Comparison of ENCODE assay signal across 22 mouse cellular contexts in the genomic region with DNA sequence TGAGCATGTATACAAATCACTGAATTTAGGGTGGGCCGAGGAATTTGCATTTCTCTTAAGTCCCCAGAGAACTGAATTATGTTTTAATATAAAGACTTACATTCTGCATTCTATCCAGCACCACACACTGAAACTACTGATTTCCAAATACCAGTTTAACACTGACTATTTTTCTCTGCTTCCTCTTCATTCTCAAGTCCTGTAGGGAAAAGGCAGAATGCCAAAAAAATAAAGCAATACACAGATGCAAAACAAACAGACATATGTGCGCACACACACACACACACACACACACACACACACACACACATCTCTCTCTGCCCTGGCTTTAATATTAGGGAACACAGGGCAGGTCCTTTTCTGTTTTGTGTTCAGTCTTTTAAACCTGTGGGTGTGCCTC.
A peak's percentile ranks its signal among the peaks of the same experiment; 100 is the strongest.
DNase-seq lines count a peak whose midpoint lies in the region; ATAC-seq lines count a peak whose summit lies in the region.
"Had no signal": no experiment of that assay in that cellular context is flagged by ENCODE, and none has a peak within 500 bp of the region (broad histone marks: within the 10 kb centered on the region; RNA-seq: fewer than 3 reads in every experiment).

No protein-coding gene starts in this region.

- H3K4me2 ChIP-seq in forebrain, embryonic 14.5 days (ENCODE audit: low read length), result no peak overlapping the region
- no peak overlapping the region for H3K4me2 ChIP-seq in forebrain, embryonic 15.5 days (replicated peaks)
- H3K4me2 ChIP-seq in heart, embryonic 15.5 days, result no peak overlapping the region
- no peak overlapping the region for H3K4me2 ChIP-seq in lung, embryonic 16.5 days (ENCODE audit: low read depth, low read length)
- H3K4me2 ChIP-seq: hindbrain, embryonic 12.5 days; limb, embryonic 12.5 days; liver, embryonic 12.5 days; neural tube, embryonic 12.5 days had no signal

- no peaks in the 10 kb centered on the region for H3K9me3 ChIP-seq in forebrain, embryonic 14.5 days (replicated peaks; ENCODE audit: control insufficient read depth, low read length)
- no peaks in the 10 kb centered on the region for H3K9me3 ChIP-seq in forebrain, embryonic 15.5 days
- H3K9me3 ChIP-seq in heart, embryonic 15.5 days (replicated peaks), result no peaks in the 10 kb centered on the region
- no peaks in the 10 kb centered on the region for H3K9me3 ChIP-seq in lung, embryonic 16.5 days (ENCODE audit: control insufficient read depth, low read length)
- H3K9me3 ChIP-seq: hindbrain, embryonic 12.5 days; limb, embryonic 12.5 days; liver, embryonic 12.5 days; neural tube, embryonic 12.5 days had no signal

- no peak overlapping the region for H3K9ac ChIP-seq in forebrain, embryonic 14.5 days (ENCODE audit: low read length)
- no peak overlapping the region for H3K9ac ChIP-seq in forebrain, embryonic 15.5 days (replicated peaks)
- H3K9ac ChIP-seq in heart, embryonic 15.5 days, result no peak overlapping the region
- H3K9ac ChIP-seq in lung, embryonic 16.5 days (ENCODE audit: low read length), result no peak overlapping the region
- H3K9ac ChIP-seq: hindbrain, embryonic 12.5 days; limb, embryonic 12.5 days; liver, embryonic 12.5 days; neural tube, embryonic 12.5 days had no signal

- ATAC-seq in forebrain, embryonic 14.5 days, result no peak
- no peak for ATAC-seq in forebrain, embryonic 15.5 days (replicated peaks)
- 0 out of 2 replicates have a peak, but pooled peaks have one; percentile 43 for ATAC-seq in heart, embryonic 15.5 days (replicated peaks; ENCODE audit: insufficient number of reproducible peaks, insufficient read depth, low FRiP score, low read depth)
- ATAC-seq in lung, embryonic 16.5 days (ENCODE audit: low read depth), result peak; percentile 34; the same call in 1 of the 2 replicates
- ATAC-seq: CD4-positive, CD25-positive, alpha-beta regulatory T cell, adult 4 months; intestine, postnatal 0 days had no signal

- no peaks in the 10 kb centered on the region for H3K4me1 ChIP-seq in forebrain, embryonic 14.5 days (ENCODE audit: control insufficient read depth, insufficient read depth, low read length)
- H3K4me1 ChIP-seq in forebrain, embryonic 15.5 days, result no peaks in the 10 kb centered on the region
- peaks cover 14% of the 10 kb centered on the region for H3K4me1 ChIP-seq in heart, embryonic 15.5 days (replicated peaks)
- H3K4me1 ChIP-seq in lung, embryonic 16.5 days (replicated peaks; ENCODE audit: control insufficient read depth, insufficient read depth, low read length), result peaks cover 21% of the 10 kb centered on the region
- H3K4me1 ChIP-seq: hindbrain, embryonic 12.5 days; limb, embryonic 12.5 days; neural tube, embryonic 12.5 days had no signal

- H3K27me3 ChIP-seq in forebrain, embryonic 14.5 days (replicated peaks; ENCODE audit: control insufficient read depth, insufficient read depth, low read length), result no peaks in the 10 kb centered on the region
- H3K27me3 ChIP-seq in forebrain, embryonic 15.5 days, result no peaks in the 10 kb centered on the region
- no peaks in the 10 kb centered on the region for H3K27me3 ChIP-seq in heart, embryonic 15.5 days
- no peaks in the 10 kb centered on the region for H3K27me3 ChIP-seq in lung, embryonic 16.5 days (ENCODE audit: control insufficient read depth, insufficient read depth, low read depth, low read length)
- H3K27me3 ChIP-seq: hindbrain, embryonic 12.5 days; limb, embryonic 12.5 days; liver, embryonic 12.5 days; neural tube, embryonic 12.5 days had no signal

- no peak overlapping the region for H3K4me3 ChIP-seq in forebrain, embryonic 14.5 days (ENCODE audit: low read depth, low read length)
- no peak overlapping the region for H3K4me3 ChIP-seq in forebrain, embryonic 15.5 days
- no peak overlapping the region for H3K4me3 ChIP-seq in heart, embryonic 15.5 days
- no peak overlapping the region for H3K4me3 ChIP-seq in lung, embryonic 16.5 days (ENCODE audit: low read length)
- H3K4me3 ChIP-seq: hindbrain, embryonic 12.5 days; limb, embryonic 12.5 days; liver, embryonic 12.5 days; neural tube, embryonic 12.5 days had no signal

- H3K36me3 ChIP-seq in forebrain, embryonic 14.5 days (ENCODE audit: control insufficient read depth, insufficient read depth, low read length), result no peaks in the 10 kb centered on the region
- no peaks in the 10 kb centered on the region for H3K36me3 ChIP-seq in forebrain, embryonic 15.5 days
- H3K36me3 ChIP-seq in heart, embryonic 15.5 days, result no peaks in the 10 kb centered on the region
- H3K36me3 ChIP-seq in lung, embryonic 16.5 days (ENCODE audit: control insufficient read depth, insufficient read depth, low read length), result no peaks in the 10 kb centered on the region
- H3K36me3 ChIP-seq: hindbrain, embryonic 12.5 days; limb, embryonic 12.5 days; liver, embryonic 12.5 days; neural tube, embryonic 12.5 days had no signal

- 88% methylated on average over 2 of the region's 2 CpGs for WGBS in forebrain, embryonic 14.5 days
- WGBS in forebrain, embryonic 15.5 days, result 92% methylated on average over 2 of the region's 2 CpGs
- WGBS in heart, embryonic 15.5 days, result 64% methylated on average over 2 of the region's 2 CpGs
- WGBS in lung, embryonic 16.5 days, result 44% methylated on average over 2 of the region's 2 CpGs

- intact Hi-C loops in heart, postnatal 36 days (cut with DNase I), result no loop called here
- intact Hi-C loops in left cerebral cortex, postnatal 25 days (cut with DNase I), result no loop called here

- DNase-seq in forebrain, embryonic 14.5 days (ENCODE audit: low spot score), result peak; percentile 3
- DNase-seq in heart, postnatal 36 days, result no peak
- DNase-seq in lung, postnatal 14 days, result no peak
- DNase-seq in left cerebral cortex, postnatal 25 days (ENCODE audit: low spot score in 2 of 2), result no peak
- DNase-seq: adrenal gland, postnatal 14 days; cerebellum, adult 8-10 months; kidney, postnatal 25 days; layer of hippocampus, postnatal 36 days; midbrain, embryonic 14.5 days; right cerebral cortex, postnatal 14 days; thymus, adult 2 months; thymus, postnatal 4 days had no signal

- no peak overlapping the region for H3K27ac ChIP-seq in forebrain, embryonic 14.5 days (ENCODE audit: low read depth, low read length)
- no peak overlapping the region for H3K27ac ChIP-seq in forebrain, embryonic 15.5 days (replicated peaks)
- 0 out of 2 replicates have a peak overlapping the region, but pooled peaks have one; percentile 32 for H3K27ac ChIP-seq in heart, embryonic 15.5 days
- peak overlapping the region; percentile 64; the same call in 1 of the 2 replicates for H3K27ac ChIP-seq in lung, embryonic 16.5 days (ENCODE audit: low read length)
- H3K27ac ChIP-seq: hindbrain, embryonic 12.5 days; limb, embryonic 12.5 days; liver, embryonic 12.5 days; neural tube, embryonic 12.5 days; stomach, postnatal 0 days had no signal

Comparison
In these comparisons a context has a peak if more than half of its experiments do, and no peak if none do; other contexts are left out.
1. ATAC-seq: peak in heart, embryonic 15.5 days (single experiment) and lung, embryonic 16.5 days (single experiment); none in forebrain, embryonic 14.5 days (single experiment) and forebrain, embryonic 15.5 days (single experiment).
2. H3K27ac ChIP-seq: peak in heart, embryonic 15.5 days (single experiment) and lung, embryonic 16.5 days (single experiment); none in forebrain, embryonic 14.5 days (single experiment) and forebrain, embryonic 15.5 days (single experiment).